Mouse (Mus musculus): ENCODE data around the gene Gm36864. TPM values are rescaled to one million over a fixed set of nuclear protein-coding genes. Genes with fewer than 3 reads are reported as not detected.
"Not testable (repeated sequence)": the region's sequence is repeated elsewhere in the genome, so short reads cannot be mapped to it uniquely, and the experiment has no call there.

Gm36864 gene
- total and polyA plus RNA-seq, 3 experiments: 0.16 TPM; not detected in 2

- Histone ChIP-seq H3K36me3 (replicated peaks in 1 of 2; ENCODE audit: control insufficient read depth in 1 of 2, insufficient read depth in 1 of 2, low read length in 1 of 2) (peaks cover 36 to 54% of the 10 kb centered on the region in 2 experiments), H3K4me2 (ENCODE audit: insufficient read depth, low read depth, poor library complexity, severe bottlenecking) (no peak overlapping the region), H3K79me2 (replicated peaks; ENCODE audit: control insufficient read depth, extremely low read depth, insufficient read depth, poor library complexity, severe bottlenecking) (peaks cover 18% of the 10 kb centered on the region), H3K27ac (ENCODE audit: insufficient read depth, low read depth) (no peak overlapping the region), H3K9ac (ENCODE audit: insufficient read depth, low read depth) (no peak overlapping the region), H3K4me3 (replicated peaks in 1 of 3; ENCODE audit: low read depth in 2 of 3, low read length in 2 of 3, poor library complexity in 1 of 3) (no peak overlapping the region), H3K9me3 (replicated peaks; ENCODE audit: low read length) (no peaks in the 10 kb centered on the region), H3K4me1 (ENCODE audit: control insufficient read depth in 1 of 2, insufficient read depth in 2 of 2) (peaks cover 12 to 61% of the 10 kb centered on the region in 2 experiments), H3K27me3 (replicated peaks) (no peaks in the 10 kb centered on the region)
- no peak for DNase-seq (ENCODE audit: extremely low read depth)
- in situ Hi-C loops (cut with MboI; ENCODE audit: low pct_ligation_motif_present, low pct_unique_long_range_greater_than_20kb, low sequenced_read_pairs) (no loop called here), dilution Hi-C loops (cut with MboI; ENCODE audit: extremely low pct_ligation_motif_present, extremely low pct_unique_long_range_greater_than_20kb, low sequenced_read_pairs) (no loop called here)
- no peak for TF ChIP-seq TBP (conservative IDR thresholded peaks at IDR 0.05; ENCODE audit: low read depth, low read length)
Observed at GRCm38 (mm10) chr7:44249248-44249647, 13.3 kb downstream of the Gm36864 start.

- H3K4me3 ChIP-seq (replicated peaks in 1 of 3; ENCODE audit: low read depth in 2 of 3, low read length in 2 of 3, poor library complexity in 1 of 3); H3K27me3 ChIP-seq (replicated peaks); H3K9me3 ChIP-seq (replicated peaks; ENCODE audit: low read length); in situ Hi-C loops (cut with MboI; ENCODE audit: low pct_ligation_motif_present, low pct_unique_long_range_greater_than_20kb, low sequenced_read_pairs); H3K27ac ChIP-seq (ENCODE audit: insufficient read depth, low read depth); H3K9ac ChIP-seq (ENCODE audit: insufficient read depth, low read depth); DNase-seq (ENCODE audit: extremely low read depth); H3K4me2 ChIP-seq (ENCODE audit: insufficient read depth, low read depth, poor library complexity, severe bottlenecking); dilution Hi-C loops (cut with MboI; ENCODE audit: extremely low pct_ligation_motif_present, extremely low pct_unique_long_range_greater_than_20kb, low sequenced_read_pairs): not testable (repeated sequence)
- Histone ChIP-seq H3K79me2 (replicated peaks; ENCODE audit: control insufficient read depth, extremely low read depth, insufficient read depth, poor library complexity, severe bottlenecking) (peaks cover 14% of the 10 kb centered on the region), H3K4me1 (ENCODE audit: control insufficient read depth in 1 of 2, insufficient read depth in 2 of 2) (peaks cover 15 to 70% of the 10 kb centered on the region in 2 experiments), H3K36me3 (replicated peaks in 1 of 2; ENCODE audit: control insufficient read depth in 1 of 2, insufficient read depth in 1 of 2, low read length in 1 of 2) (peaks cover 36 to 54% of the 10 kb centered on the region in 2 experiments)
Observed at GRCm38 (mm10) chr7:44250732-44251275, 14.8 kb downstream of the Gm36864 start.

- TF ChIP-seq USF2 (conservative IDR thresholded peaks at IDR 0.05; ENCODE audit: low read depth, low read length): no peak
- Histone ChIP-seq H3K36me3 (replicated peaks in 1 of 2; ENCODE audit: control insufficient read depth in 1 of 2, insufficient read depth in 1 of 2, low read length in 1 of 2) (peaks cover 36 to 52% of the 10 kb centered on the region in 2 experiments), H3K27me3 (replicated peaks) (peaks cover 1% of the 10 kb centered on the region), H3K9me3 (replicated peaks; ENCODE audit: low read length) (no peaks in the 10 kb centered on the region), H3K9ac (ENCODE audit: insufficient read depth, low read depth) (no peak overlapping the region), H3K27ac (ENCODE audit: insufficient read depth, low read depth) (no peak overlapping the region), H3K79me2 (replicated peaks; ENCODE audit: control insufficient read depth, extremely low read depth, insufficient read depth, poor library complexity, severe bottlenecking) (peaks cover 4% of the 10 kb centered on the region), H3K4me2 (ENCODE audit: insufficient read depth, low read depth, poor library complexity, severe bottlenecking) (no peak overlapping the region), H3K4me1 (ENCODE audit: control insufficient read depth in 1 of 2, insufficient read depth in 2 of 2) (peaks cover 15 to 67% of the 10 kb centered on the region in 2 experiments), H3K4me3 (replicated peaks in 1 of 3; ENCODE audit: low read depth in 2 of 3, low read length in 2 of 3, poor library complexity in 1 of 3) (no peak overlapping the region)
- in situ Hi-C loops (cut with MboI; ENCODE audit: low pct_ligation_motif_present, low pct_unique_long_range_greater_than_20kb, low sequenced_read_pairs) (no loop called here), dilution Hi-C loops (cut with MboI; ENCODE audit: extremely low pct_ligation_motif_present, extremely low pct_unique_long_range_greater_than_20kb, low sequenced_read_pairs) (no loop called here)
- peak; percentile 11 for DNase-seq (ENCODE audit: extremely low read depth)
Observed at GRCm38 (mm10) chr7:44253023-44253616, 17.1 kb downstream of the Gm36864 start.

- H3K36me3 ChIP-seq (replicated peaks in 1 of 2; ENCODE audit: control insufficient read depth in 1 of 2, insufficient read depth in 1 of 2, low read length in 1 of 2): peaks cover 23 to 34% of the 10 kb centered on the region in 2 experiments
- 0 out of 2 replicates have a peak overlapping the region, but pooled peaks have one; percentile 22 for H3K4me2 ChIP-seq (ENCODE audit: insufficient read depth, low read depth, poor library complexity, severe bottlenecking)
- dilution Hi-C loops (cut with MboI; ENCODE audit: extremely low pct_ligation_motif_present, extremely low pct_unique_long_range_greater_than_20kb, low sequenced_read_pairs): no loop called here
- in situ Hi-C loops (cut with MboI; ENCODE audit: low pct_ligation_motif_present, low pct_unique_long_range_greater_than_20kb, low sequenced_read_pairs): no loop called here
- peaks cover 12 to 48% of the 10 kb centered on the region in 2 experiments for H3K4me1 ChIP-seq (ENCODE audit: control insufficient read depth in 1 of 2, insufficient read depth in 2 of 2)
- H3K9me3 ChIP-seq (replicated peaks; ENCODE audit: low read length): no peaks in the 10 kb centered on the region
- no peaks in the 10 kb centered on the region for H3K79me2 ChIP-seq (replicated peaks; ENCODE audit: control insufficient read depth, extremely low read depth, insufficient read depth, poor library complexity, severe bottlenecking)
- H3K4me3 ChIP-seq (replicated peaks in 1 of 3; ENCODE audit: low read depth in 2 of 3, low read length in 2 of 3, poor library complexity in 1 of 3): no peak overlapping the region
- H3K9ac ChIP-seq (ENCODE audit: insufficient read depth, low read depth): no peak overlapping the region
- TF ChIP-seq CTCF (conservative IDR thresholded peaks at IDR 0.05 in 1 of 2, IDR thresholded peaks at IDR 0.05 in 1 of 2; ENCODE audit: low read depth in 2 of 2, low read length in 2 of 2) (no peak), ETS1 (conservative IDR thresholded peaks at IDR 0.05; ENCODE audit: low read depth, low read length) (0 out of 2 replicates have a peak, but pooled peaks have one; percentile 18), JUN (IDR thresholded peaks at IDR 0.05; ENCODE audit: insufficient read depth, low read depth, low read length) (no peak), CHD1 (IDR thresholded peaks at IDR 0.05; ENCODE audit: low read depth, low read length) (no peak), EP300 (IDR thresholded peaks at IDR 0.05; ENCODE audit: low read length) (0 out of 2 replicates have a peak, but pooled peaks have one; percentile 45), ZMIZ1 (IDR thresholded peaks at IDR 0.05; ENCODE audit: low read depth, low read length) (peak; percentile 80), NELFE (IDR thresholded peaks at IDR 0.05; ENCODE audit: low read depth, low read length) (no peak), BHLHE40 (IDR thresholded peaks at IDR 0.05; ENCODE audit: low read depth, low read length) (no peak), MXI1 (IDR thresholded peaks at IDR 0.05; ENCODE audit: low read depth, low read length) (no peak), IRF4 (IDR thresholded peaks at IDR 0.05; ENCODE audit: low read depth, low read length) (peak; percentile 48), TCF12 (IDR thresholded peaks at IDR 0.05; ENCODE audit: low read depth, low read length) (0 out of 2 replicates have a peak, but pooled peaks have one; percentile 41), ELF1 (IDR thresholded peaks at IDR 0.05; ENCODE audit: low read depth, low read length) (0 out of 2 replicates have a peak, but pooled peaks have one; percentile 18), CHD2 (IDR thresholded peaks at IDR 0.05; ENCODE audit: low read length) (0 out of 2 replicates have a peak, but pooled peaks have one; percentile 40)
- DNase-seq (ENCODE audit: extremely low read depth): peak; percentile 34
- peaks cover 1% of the 10 kb centered on the region for H3K27me3 ChIP-seq (replicated peaks)
- H3K27ac ChIP-seq (ENCODE audit: insufficient read depth, low read depth): no peak overlapping the region
Observed at GRCm38 (mm10) chr7:44254930-44255329, 19.0 kb downstream of the Gm36864 start.
